Mouse (Mus musculus) megakaryocyte, embryonic 14.5 days (primary cell): ENCODE results near the gene Slfn1.

Experiments
- FLI1 ChIP-seq: IDR thresholded peaks from 2 replicates; pipeline ENCODE4 v1.6.1; 2012; ENCODE audit warnings: low read length, inconsistent platforms, mixed read lengths
- GATA1 ChIP-seq: IDR thresholded peaks from 3 replicates; pipeline ENCODE4 v1.6.1; 2012; ENCODE audit warnings: mixed read lengths, low read length, inconsistent platforms, borderline replicate concordance

DNA sequence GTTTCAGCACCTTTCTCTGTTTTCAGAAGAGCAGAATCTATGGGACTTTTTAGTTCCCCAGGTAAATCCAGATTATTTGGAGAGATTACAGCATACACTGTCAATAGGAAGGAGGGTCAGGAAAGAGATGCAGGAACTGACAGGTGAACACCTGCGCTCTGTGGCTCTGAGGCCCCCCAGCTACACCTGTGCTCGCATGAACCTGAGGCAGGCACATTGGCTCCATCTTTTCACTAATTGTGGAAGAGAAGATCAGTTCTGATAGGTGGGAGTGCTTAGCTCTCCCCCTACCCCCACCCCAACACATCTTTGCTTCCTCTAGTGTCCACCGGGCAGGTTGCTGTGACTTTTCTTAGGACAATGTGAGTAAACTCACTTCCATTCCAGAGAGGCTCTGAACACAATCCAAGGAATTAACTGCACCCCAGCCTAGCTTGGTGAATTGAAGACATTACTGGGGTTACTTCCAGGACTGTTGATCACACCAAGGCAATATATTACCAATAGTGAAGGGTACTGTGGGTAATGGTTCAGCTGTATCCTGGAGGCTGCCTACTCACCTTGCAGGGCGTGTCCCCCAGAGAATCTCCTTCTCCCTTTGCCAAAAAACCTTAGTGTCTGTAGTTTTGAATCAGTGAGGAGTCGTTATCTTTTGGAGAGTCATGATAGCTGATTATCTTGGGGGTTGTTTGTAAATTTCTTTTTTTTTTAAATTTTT, 38.1 kb upstream of the Slfn1 start:
- TF ChIP-seq FLI1 (no peak), GATA1 (no peak)
